Mouse (Mus musculus) cerebellum, postnatal 14 days (tissue): ENCODE results near the gene Ibsp.
A peak's percentile ranks its signal among the peaks of the same experiment; 100 is the strongest.

Experiments
- DNase-seq, 2 experiments: peaks; one replicate each; pipeline ENCODE4 v3.0.0; 2021; ENCODE audit warnings: mixed read lengths in 2 of 2

Gene Ibsp

GRCm38 (mm10) chr5:104342881-104343280, 43.9 kb downstream of the Ibsp start:
- DNase-seq, result peak in 1 of 2 experiments; percentile 20

DNA sequence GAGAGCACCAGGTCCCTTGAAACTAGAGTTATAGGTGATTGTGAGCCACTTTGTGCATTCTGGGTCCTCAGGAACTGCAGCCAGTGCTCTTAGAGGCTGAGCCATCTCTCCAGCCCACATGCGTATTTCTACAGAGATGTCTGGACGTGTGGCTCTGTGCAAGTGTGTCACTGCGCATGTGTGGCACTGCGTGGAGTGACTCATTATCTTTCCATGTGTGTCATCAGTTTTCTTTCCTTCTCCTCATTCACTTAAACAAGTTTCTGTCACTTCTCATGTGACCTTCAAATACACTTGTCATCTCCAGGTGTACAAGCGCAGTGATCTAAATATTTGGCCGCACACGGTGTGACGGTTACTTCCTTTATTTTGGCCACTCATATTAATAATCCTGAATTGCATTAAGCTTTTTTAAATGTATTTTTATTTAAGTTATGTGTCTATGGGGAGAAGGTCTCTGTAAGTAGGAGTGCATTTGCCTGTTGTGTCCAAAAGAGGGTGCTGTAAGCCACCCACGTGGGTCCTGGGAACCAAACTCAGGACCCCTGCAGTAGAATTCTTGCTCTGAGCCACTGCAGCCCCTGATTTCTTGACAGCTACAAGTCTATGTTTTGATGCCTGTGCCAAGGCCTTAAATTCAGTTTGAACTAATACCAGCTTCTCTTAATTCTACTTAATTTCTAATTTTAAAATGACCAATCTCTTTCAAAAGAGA, 45.7 kb downstream of the Ibsp start:
- peak in 1 of 2 experiments; percentile 19 for DNase-seq

- no peak for DNase-seq
Observed at GRCm38 (mm10) chr5:104345241-104345630, 46.3 kb downstream of the Ibsp start.

GRCm38 (mm10) chr5:104351041-104351440, 52.1 kb downstream of the Ibsp start:
- no peak for DNase-seq

DNA sequence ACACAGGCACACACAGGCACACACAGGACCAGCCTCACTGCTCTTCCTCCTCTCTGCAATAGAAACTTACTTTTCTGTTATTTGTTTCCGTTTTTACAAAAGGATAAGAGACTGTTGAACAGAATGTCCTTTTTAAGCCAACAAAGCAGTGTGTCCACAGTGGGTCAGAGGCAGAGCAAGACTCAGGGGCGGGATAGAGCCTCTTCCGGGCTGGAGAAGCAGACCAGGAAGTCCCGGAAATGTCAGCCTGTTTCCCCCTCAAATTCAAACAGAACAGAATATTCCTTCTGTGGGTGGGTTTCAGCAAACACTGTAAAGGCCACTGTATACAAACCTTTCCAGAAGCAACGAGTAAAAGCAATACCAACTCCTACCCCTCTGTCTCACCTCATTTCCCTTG, 52.9 kb downstream of the Ibsp start:
- no peak for DNase-seq

- no peak for DNase-seq
Observed at GRCm38 (mm10) chr5:104357575-104357974, 58.6 kb downstream of the Ibsp start.

- DNase-seq, result peak in 1 of 2 experiments; percentile 18
Observed at GRCm38 (mm10) chr5:104358592-104358991, 59.6 kb downstream of the Ibsp start.

DNA sequence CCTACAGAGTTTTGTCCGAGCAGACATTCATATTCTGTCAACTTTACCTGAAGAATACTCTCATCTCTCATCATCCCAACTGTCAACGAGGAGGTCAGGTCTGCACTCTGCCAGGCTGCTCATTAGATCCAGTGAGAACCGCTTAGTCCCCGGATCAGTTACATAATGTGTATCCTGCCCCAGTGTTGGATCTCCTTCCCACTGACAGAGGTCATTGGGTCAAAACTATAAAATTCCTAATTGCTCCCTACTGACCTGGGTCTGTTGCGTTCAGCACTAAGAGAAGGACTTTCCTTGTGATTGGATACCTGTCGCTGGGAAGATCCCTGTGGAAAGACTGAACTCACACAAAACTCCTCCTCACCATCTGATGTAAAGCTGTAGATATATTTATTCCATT, 60.3 kb downstream of the Ibsp start:
- DNase-seq, result no peak
